Mouse (Mus musculus) left cerebral cortex, adult 6 months (tissue): ENCODE data around the gene Acss2. TPM values are rescaled to one million over a fixed set of nuclear protein-coding genes. Genes with fewer than 3 reads are reported as not detected.

Experiments
- long read RNA-seq, 2 experiments: library from polyadenylated mRNA; unstranded; transcript quantifications; one replicate each; pipeline ENCODE4 v2.0.0; 2019 to 2020
- polyA plus RNA-seq: library from polyadenylated mRNA; unstranded; fragments of <200 nt; fragmentation: Nextera tagmentation; gene quantifications from 2 replicates; pipeline ENCODE4 v1.2.3, GENCODE M21; 2021

Gene Acss2
- 31.3 and 38.5 TPM in 2 replicates for polyA plus RNA-seq
- long read RNA-seq, experiment 1, transcript Acss2-201 (18 exons, 2,931 nt) = major isoform, 196 of 348 reads
- long read RNA-seq, experiment 1, transcript Acss2-203 (19 exons, 2,145 nt) = minor isoform, 50 of 348 reads
- long read RNA-seq, experiment 1, partial matches to known transcripts = 31 of 348 reads
- long read RNA-seq, experiment 1, other reads (novel, unspliced or antisense) = 65 of 348 reads
- long read RNA-seq, experiment 2, transcript Acss2-201 (18 exons, 2,931 nt) = major isoform, 30 of 63 reads
- long read RNA-seq, experiment 2, transcript Acss2-203 (19 exons, 2,145 nt) = minor isoform, 8 of 63 reads
- long read RNA-seq, experiment 2, partial matches to known transcripts = 10 of 63 reads
- long read RNA-seq, experiment 2, other reads (novel, unspliced or antisense) = 12 of 63 reads

DNA sequence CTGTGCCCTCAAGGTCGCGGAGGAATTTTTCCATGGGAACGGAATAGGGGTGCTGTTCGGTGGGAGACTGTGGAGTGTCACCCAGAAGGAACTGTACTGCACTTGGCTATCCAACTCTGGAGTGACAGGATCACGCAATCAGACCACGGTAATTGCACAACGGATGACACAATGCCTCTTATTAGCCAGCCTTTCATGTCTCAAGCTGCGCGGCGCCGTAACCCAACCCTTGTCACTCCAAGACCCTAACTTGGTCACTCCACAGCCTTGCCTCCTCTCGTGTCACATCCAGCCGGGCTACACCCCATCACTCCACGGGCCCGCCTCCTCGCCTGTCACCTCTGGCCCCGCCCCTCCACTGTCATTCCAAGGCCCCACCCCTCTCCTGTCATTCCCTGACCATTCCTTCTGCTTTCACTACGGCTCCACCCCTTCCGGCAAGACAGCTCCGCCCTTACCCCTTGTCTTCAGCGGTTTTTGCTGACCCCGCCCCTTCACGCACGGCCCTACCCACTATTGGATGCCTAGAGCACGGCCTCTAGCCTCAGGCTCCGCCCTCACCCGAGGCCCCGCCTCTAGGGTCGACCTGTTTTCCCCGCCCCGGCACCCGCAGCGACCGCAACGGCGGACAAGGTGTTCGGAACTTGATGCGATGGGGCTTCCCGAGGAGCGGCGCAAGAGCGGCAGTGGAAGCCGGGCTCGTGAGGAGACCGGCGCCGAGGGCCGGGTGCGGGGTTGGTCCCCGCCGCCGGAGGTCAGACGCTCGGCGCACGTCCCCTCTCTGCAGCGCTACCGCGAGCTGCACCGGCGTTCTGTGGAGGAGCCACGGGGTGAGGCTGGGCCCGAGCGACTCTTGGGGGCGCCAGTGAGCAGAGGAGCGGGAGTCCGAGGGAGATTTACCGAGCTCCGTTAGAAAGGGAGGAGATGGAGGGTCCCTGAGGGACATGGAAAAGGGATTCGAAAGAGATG lies at the start of gene Acss2, which contains the start of gene Ggt7:
TSS of gene Acss2 (plus strand) at position 494 of the 969 bp plus-strand sequence.
TSS of gene Ggt7 (minus strand) at position 783 of the 969 bp plus-strand sequence.

DNA sequence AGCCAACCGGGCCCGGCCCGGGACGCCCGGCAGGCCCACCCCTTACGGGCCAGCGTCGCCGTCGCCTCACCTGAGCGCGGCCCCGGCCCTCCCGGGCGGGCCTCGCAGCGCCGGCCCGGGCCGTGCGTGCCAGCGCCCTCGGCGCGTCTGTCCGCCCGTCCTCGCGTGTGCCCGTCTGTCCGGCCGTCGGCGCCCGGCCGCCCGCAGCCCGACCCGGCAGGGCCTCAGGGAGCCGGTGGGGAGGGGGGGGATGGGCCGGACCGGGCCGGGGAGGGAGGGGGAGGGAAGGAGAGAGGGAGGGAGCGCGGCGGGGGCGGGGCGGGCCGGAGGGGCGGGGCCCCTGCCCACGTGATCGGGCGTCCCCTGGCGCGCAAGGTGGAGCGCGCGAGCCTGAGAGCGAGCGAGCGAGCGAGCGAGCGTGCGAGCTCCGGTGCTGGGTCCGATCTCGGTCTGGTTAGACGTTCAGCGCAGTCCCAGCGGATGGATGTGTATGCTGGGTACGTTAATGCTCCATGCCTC lies 44.1 kb upstream of the Acss2 start, which contains the start of gene Ncoa6:
TSS of gene Ncoa6 (minus strand) at position 325 of the 519 bp plus-strand sequence.

DNA sequence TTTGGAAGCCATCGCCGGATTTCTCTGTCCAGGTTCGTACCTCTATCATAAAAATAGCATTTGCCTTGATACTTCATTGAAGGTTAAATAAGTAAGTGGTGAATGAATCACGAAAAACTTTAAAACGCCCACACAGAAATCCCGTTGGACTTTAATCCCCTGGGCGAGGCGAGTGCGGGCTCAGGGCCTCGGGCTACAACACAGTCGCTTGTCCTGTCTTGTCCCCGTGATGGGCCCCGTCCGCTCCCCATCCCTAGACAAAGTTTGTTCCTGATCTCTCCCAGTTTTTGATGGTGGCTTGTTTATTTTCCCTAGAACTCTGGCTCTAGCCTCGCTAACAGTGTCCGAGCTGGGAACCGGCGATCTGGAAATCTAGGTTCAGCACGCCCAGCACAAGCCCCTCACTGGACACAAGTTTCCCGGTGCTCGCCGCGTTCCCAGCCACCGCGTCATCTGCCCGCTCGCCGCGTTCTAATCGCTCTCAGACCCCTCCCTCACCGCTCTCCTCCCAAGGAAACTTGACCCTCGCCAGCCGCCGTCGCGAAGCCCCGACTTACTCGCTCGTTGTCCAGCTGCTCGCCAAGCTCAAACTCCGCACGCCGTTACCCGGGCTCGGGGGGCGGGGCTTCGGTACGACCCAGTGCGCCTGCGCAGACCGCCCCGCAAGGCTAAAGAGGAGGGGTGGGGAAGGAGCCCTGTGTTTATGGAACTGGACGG lies 74.5 kb downstream of the Acss2 start, which contains the start of gene Gss:
TSS of gene Gss (minus strand) at position 674 of the 717 bp plus-strand sequence.

DNA sequence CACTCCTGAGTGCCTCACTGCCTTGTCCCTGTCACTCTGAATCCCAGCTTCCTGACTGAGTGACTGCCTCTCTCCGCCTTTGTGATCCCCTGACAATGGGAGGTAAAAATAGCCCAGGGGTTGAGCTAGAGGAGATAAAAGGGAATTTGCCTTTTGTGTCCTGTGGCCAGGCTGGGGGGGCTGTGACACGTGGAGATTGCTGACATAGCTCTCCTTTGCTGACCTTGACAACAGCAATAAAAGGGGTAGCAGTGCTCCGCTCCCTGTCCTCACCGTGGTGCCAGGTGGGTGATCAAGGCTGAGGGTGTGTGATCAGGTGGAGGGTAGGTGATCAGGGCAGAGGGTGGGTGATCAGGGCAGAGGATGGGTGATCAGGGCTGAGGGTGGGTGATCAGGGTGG lies 93.2 kb downstream of the Acss2 start, which contains the start of gene Myh7b:
TSS of gene Myh7b (plus strand) at position 235 of the 400 bp plus-strand sequence.

Other genes with a start within 250 kb of the Acss2 start
- gene Map1lc3a, start 241.7 kb upstream of the Acss2 start, polyA plus RNA-seq = 797 and 996 TPM in 2 replicates
- 14.4 and 20.9 TPM in 2 replicates for gene Pigu, start 160.5 kb upstream of the Acss2 start, polyA plus RNA-seq
- gene Trp53inp2, start 136.9 kb upstream of the Acss2 start, polyA plus RNA-seq = 92.2 and 146 TPM in 2 replicates
- gene Ncoa6, start 44.1 kb upstream of the Acss2 start, polyA plus RNA-seq = 6.6 and 9.1 TPM in 2 replicates
- 88.0 and 100 TPM in 2 replicates for gene Ggt7, start 289 bp downstream of the Acss2 start, polyA plus RNA-seq
- 13.1 and 14.4 TPM in 2 replicates for gene Gss, start 74.9 kb downstream of the Acss2 start, polyA plus RNA-seq
- gene Myh7b, start 93.3 kb downstream of the Acss2 start, polyA plus RNA-seq = 2.5 and 2.8 TPM in 2 replicates
- gene Trpc4ap, start 174.4 kb downstream of the Acss2 start, polyA plus RNA-seq = 34.4 and 134 TPM in 2 replicates
- gene Edem2, start 211.5 kb downstream of the Acss2 start, polyA plus RNA-seq = 17.8 and 18.2 TPM in 2 replicates
- not detected in 2 replicates for gene Gm17581, start 217.9 kb downstream of the Acss2 start, polyA plus RNA-seq
- 0.58 and 0.70 TPM in 2 replicates for gene Procr, start 233.2 kb downstream of the Acss2 start, polyA plus RNA-seq